Mouse (Mus musculus) heart, postnatal 0 days (tissue): ENCODE data around the gene Ldlrad3. TPM values are rescaled to one million over a fixed set of nuclear protein-coding genes. Genes with fewer than 3 reads are reported as not detected.

Source experiments
- ATAC-seq: fragments of 200-750 bp; cut with Nextera tagmentation; 2 replicates; pipeline ENCODE4 v1.8.0; 2017; ENCODE audit warnings: low read depth, moderate number of reproducible peaks, moderate library complexity; ENCODE audit not compliant: insufficient read depth
- DNase-seq: peaks from one replicate; pipeline ENCODE4 v3.0.0-alpha.2; 2016; ENCODE audit warnings: low spot score
- H3K27ac ChIP-seq: fragments of 300-500 bp; sonication (generic); 2 replicates; pipeline ENCODE4 v1.5.1; 2014; ENCODE audit warnings: low read depth, mild to moderate bottlenecking
- H3K27me3 ChIP-seq: fragments of 300-500 bp; sonication (generic); 2 replicates; pipeline ENCODE4 v1.6.1; 2014; ENCODE audit warnings: low read length, mixed read lengths; ENCODE audit not compliant: control insufficient read depth, insufficient read depth
- H3K36me3 ChIP-seq: fragments of 300-500 bp; sonication (generic); replicated peaks from 2 replicates; pipeline ENCODE4 v1.6.1; 2014; ENCODE audit warnings: low read length, mixed read lengths; ENCODE audit not compliant: control insufficient read depth, insufficient read depth
- H3K4me1 ChIP-seq: fragments of 300-500 bp; sonication (generic); 2 replicates; pipeline ENCODE4 v1.6.1; 2014; ENCODE audit warnings: antibody characterized with exemption; ENCODE audit not compliant: control insufficient read depth, insufficient read depth
- H3K4me2 ChIP-seq: fragments of 300-500 bp; sonication (generic); 2 replicates; pipeline ENCODE4 v1.6.1; 2014; ENCODE audit warnings: low read depth, mild to moderate bottlenecking, low read length, moderate library complexity
- H3K4me3 ChIP-seq: fragments of 300-500 bp; sonication (generic); 2 replicates; pipeline ENCODE4 v1.5.1; 2014; ENCODE audit warnings: low read depth, low read length
- H3K9ac ChIP-seq: fragments of 300-500 bp; sonication (generic); replicated peaks from 2 replicates; pipeline ENCODE4 v1.6.1; 2014; ENCODE audit warnings: low read depth, low read length, mixed read lengths
- H3K9me3 ChIP-seq: fragments of 300-500 bp; sonication (generic); replicated peaks from 2 replicates; pipeline ENCODE4 v1.6.1; 2016; ENCODE audit warnings: low read length; ENCODE audit not compliant: control insufficient read depth
- CTCF ChIP-seq: IDR thresholded peaks from 2 replicates; pipeline ENCODE4 v1.5.1; 2016; ENCODE audit warnings: antibody characterized with exemption, control low read depth, low read depth
- EP300 ChIP-seq: IDR thresholded peaks from 2 replicates; pipeline ENCODE4 v1.6.1; 2016; ENCODE audit warnings: antibody characterized with exemption, low read depth
- WGBS: fragments of 180-500 bp; shearing (Covaris S2); extraction: QIAGEN DNeasy Blood & Tissue Kit; methylation state at CpG from one replicate; pipeline ENCODE4 v1.1.7; 2014; 5-methylcytosine and 5-hydroxymethylcytosine counted together
- polyA plus RNA-seq: library from polyadenylated mRNA; unstranded; fragments of >200 nt; fragmentation: Nextera tagmentation; extraction: Ambion mirVana; gene quantifications from 2 replicates; pipeline ENCODE4 v1.2.1, GENCODE M21; 2015
- total RNA-seq: library from RNA; depleted of rRNA; stranded (reverse); fragments of >200 nt; gene quantifications from 2 replicates; pipeline ENCODE4 v1.2.3, GENCODE M21; 2014; ENCODE audit warnings: low replicate concordance

The Ldlrad3 gene
- total and polyA plus RNA-seq, 2 experiments from 2014 or later, result 3.5 to 5.4 TPM

DNA sequence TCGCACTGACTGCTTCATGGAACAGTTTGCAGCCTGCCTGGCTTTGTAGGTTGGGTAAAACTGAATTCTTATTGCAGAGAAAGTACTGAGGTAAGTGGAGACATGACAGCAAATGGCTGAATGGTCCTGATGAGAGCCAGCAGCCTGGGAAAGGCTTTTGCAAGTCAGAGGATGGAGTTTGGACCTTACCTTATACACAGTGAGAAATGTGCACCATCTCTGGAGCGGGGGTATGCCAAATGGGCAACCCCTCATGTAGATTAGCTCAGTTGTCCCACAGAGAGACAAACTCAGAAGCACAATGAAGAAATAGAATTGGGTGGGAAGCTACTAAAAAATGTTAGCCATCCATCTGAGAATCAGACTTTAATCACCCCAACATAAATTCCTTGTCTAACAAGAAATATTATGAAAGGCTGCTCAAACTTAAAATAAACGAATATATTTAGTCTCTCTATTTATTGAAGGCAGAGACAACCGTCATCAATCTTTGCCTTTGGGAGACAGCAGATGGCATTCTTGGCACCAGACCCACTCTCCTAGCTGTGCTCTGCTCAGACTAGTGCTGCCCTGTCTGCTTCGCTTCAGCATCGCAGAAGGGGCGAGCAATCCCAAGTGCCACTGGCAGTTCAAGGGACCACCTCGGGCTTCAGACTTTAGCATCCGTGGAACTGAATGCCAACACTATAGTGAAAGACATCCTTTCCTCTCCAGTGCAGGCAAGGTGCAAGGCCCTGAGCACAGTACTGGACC, 51.5 kb downstream of the Ldlrad3 start:
- Histone ChIP-seq H3K27me3 (no peaks in the 10 kb centered on the region), H3K36me3 (no peaks in the 10 kb centered on the region), H3K4me3 (no peak overlapping the region), H3K4me1 (no peaks in the 10 kb centered on the region), H3K4me2 (no peak overlapping the region), H3K9ac (no peak overlapping the region), H3K9me3 (no peaks in the 10 kb centered on the region), H3K27ac (no peak overlapping the region)
- 70% methylated on average over 9 of the region's 9 CpGs for WGBS
- no peak for DNase-seq
- no peak for ATAC-seq
- TF ChIP-seq CTCF (no peak), EP300 (no peak)

DNA sequence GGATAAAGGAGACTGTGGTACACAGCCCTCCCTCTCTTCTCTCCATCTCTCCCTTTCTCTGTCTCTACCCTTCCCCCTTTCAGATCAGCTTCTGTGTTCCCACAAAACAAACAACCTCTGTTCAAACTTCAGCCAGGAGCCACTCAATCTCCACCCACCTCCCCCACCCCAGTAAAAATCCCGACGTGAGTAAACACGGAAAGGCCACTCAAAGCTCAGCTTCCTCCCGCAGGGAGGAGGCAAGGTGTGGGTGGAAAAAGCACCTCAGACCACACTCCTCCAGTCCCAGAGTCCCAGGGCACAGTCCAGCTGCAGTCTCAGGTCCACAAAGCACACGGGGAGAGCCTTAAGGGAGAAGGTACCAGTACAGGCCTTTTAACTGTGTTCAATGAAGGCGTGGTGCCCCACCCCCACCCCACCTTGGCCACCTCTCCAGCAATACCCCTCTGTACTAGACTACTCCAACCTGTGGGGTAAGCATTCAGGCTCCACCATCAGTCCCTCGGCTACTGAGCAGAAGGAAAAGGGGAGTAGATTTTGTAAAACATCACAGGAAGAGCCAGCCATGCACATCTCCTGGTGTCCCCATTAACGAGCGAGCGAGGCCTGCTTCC, 53.1 kb downstream of the Ldlrad3 start:
- DNase-seq, result no peak
- TF ChIP-seq EP300 (no peak), CTCF (no peak)
- no peaks in the 10 kb centered on the region for H3K36me3 ChIP-seq
- H3K4me3 ChIP-seq, result no peak overlapping the region
- no peaks in the 10 kb centered on the region for H3K27me3 ChIP-seq
- WGBS, result 61% methylated on average over 10 of the region's 10 CpGs
- no peak for ATAC-seq
- H3K9ac ChIP-seq, result no peak overlapping the region
- H3K4me1 ChIP-seq, result no peaks in the 10 kb centered on the region
- H3K4me2 ChIP-seq, result no peak overlapping the region
- no peak overlapping the region for H3K27ac ChIP-seq
- no peaks in the 10 kb centered on the region for H3K9me3 ChIP-seq

DNA sequence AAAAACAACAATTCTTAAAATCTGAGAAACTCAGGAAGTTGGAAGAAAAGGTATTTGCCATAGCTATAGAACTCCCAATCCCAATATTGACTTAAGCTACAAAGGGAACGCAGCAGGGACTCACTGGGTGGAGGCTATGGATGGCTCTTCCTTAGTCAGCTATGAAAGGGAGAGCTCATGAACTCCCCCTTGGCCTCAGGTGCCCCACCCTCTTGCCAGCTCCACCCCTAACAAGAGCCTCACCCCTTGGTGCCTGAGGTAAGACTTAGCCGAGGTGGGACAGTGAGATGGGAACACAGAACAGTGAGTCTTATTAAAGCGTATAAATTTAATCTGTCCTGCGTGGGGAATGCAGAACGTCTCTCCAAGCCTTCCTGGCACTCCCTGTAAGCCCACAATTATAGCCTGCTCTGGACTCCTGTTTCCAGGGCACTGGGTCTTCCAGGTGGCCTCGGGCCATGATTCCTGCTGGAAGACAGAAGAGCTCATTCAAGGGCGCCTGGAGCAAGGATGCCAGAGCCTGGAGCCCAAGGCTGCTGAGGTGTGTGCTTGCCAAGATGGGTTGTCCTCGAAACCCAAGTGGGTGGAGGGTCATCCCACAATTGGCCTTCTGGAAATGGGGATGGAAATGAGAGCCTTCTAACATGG, 55.9 kb downstream of the Ldlrad3 start:
- no peak overlapping the region for H3K9ac ChIP-seq
- 82% methylated on average over 8 of the region's 8 CpGs for WGBS
- DNase-seq, result no peak
- H3K36me3 ChIP-seq, result no peaks in the 10 kb centered on the region
- no peak overlapping the region for H3K4me2 ChIP-seq
- H3K27me3 ChIP-seq, result no peaks in the 10 kb centered on the region
- no peak for TF ChIP-seq CTCF
- no peak for TF ChIP-seq EP300
- H3K27ac ChIP-seq, result no peak overlapping the region
- no peaks in the 10 kb centered on the region for H3K4me1 ChIP-seq
- ATAC-seq, result no peak
- no peak overlapping the region for H3K4me3 ChIP-seq
- no peaks in the 10 kb centered on the region for H3K9me3 ChIP-seq

DNA sequence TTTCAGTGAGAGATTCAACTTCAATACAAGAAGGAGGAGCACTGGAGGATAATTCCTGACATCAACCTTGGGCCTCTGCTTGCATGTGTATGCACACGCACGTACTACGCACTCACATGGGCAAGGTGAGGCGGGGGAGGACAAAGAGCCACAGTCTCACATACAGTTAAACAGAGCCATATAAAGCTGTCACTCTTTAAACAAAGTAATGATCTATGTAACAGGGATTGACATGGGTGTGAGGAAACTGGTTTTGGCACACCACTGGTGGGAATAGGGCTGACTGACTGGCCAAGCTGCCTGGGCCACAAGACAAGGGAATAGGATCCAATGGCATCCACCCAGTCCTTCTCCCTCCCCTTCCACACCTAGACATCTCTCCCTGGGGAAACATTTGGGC, 57.0 kb downstream of the Ldlrad3 start:
- Histone ChIP-seq H3K27ac (no peak overlapping the region), H3K9me3 (no peaks in the 10 kb centered on the region), H3K4me3 (no peak overlapping the region), H3K4me1 (no peaks in the 10 kb centered on the region), H3K4me2 (no peak overlapping the region), H3K36me3 (no peaks in the 10 kb centered on the region), H3K27me3 (no peaks in the 10 kb centered on the region), H3K9ac (no peak overlapping the region)
- DNase-seq (no peak), ATAC-seq (no peak)
- TF ChIP-seq CTCF (no peak), EP300 (no peak)
- WGBS, result 97% methylated on average over 4 of the region's 4 CpGs

DNA sequence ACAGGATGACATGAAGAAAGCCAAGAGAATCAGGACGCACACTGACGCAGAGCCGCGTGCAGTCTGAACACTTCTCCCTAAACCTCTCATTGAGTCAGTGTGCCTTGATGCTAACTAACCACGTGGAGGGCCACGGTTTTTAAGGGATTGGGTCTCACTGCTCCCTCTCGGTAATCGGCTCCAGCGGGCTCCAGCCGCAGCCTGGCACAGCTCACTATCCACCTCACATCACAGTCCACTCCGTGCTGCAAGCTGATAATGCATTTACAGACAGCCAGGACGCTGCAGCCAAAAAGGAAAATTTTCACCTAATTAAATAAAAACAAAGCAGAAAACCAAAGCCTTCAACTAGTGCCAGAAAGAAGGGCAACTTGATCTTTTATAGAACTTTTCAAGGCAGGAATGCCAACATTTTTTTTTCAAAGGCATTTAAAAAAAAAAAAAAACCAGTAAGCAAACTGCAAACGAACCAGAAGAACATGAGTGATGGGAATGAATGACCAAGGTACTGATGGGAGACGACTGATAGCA, 57.6 kb downstream of the Ldlrad3 start:
- 73% methylated on average over 14 of the region's 14 CpGs for WGBS
- Histone ChIP-seq H3K27me3 (no peaks in the 10 kb centered on the region), H3K27ac (no peak overlapping the region), H3K4me3 (no peak overlapping the region), H3K4me2 (no peak overlapping the region), H3K9me3 (no peaks in the 10 kb centered on the region), H3K9ac (no peak overlapping the region), H3K4me1 (no peaks in the 10 kb centered on the region), H3K36me3 (no peaks in the 10 kb centered on the region)
- ATAC-seq (no peak), DNase-seq (no peak)
- TF ChIP-seq CTCF (no peak), EP300 (no peak)
